Mouse (Mus musculus) ES-Bruce4 (cell line): ENCODE results near the gene Pax2.

Experiments
- CTCF ChIP-seq: IDR thresholded peaks from one replicate; pipeline ENCODE4 v1.8.1; 2011; ENCODE audit warnings: low read depth, low read length
- POLR2A ChIP-seq: IDR thresholded peaks from one replicate; pipeline ENCODE4 v1.8.1; 2011; ENCODE audit warnings: low read length; ENCODE audit not compliant: insufficient read depth

- TF ChIP-seq POLR2A (no peak), CTCF (no peak)
Measured at GRCm38 (mm10) chr19:44747471-44747870, 8.4 kb upstream of the Pax2 start.
